Mouse (Mus musculus): ENCODE data around the gene Stpg1. TPM values are rescaled to one million over a fixed set of nuclear protein-coding genes. Genes with fewer than 3 reads are reported as not detected.
A peak's percentile ranks its signal among the peaks of the same experiment; 100 is the strongest.

The Stpg1 gene
- total RNA-seq, 1 experiment from 2014 or later = 0.19 TPM

GRCm38 (mm10) chr4:135513865-135514264 lies 19.3 kb downstream of the Stpg1 start:
- no peak for DNase-seq

GRCm38 (mm10) chr4:135514925-135515324 lies 20.3 kb downstream of the Stpg1 start:
- no peak for DNase-seq

- DNase-seq = peak; percentile 82
Observed at GRCm38 (mm10) chr4:135516351-135517316, 22.0 kb downstream of the Stpg1 start.

- no peak for DNase-seq
Observed at GRCm38 (mm10) chr4:135518135-135518534, 23.5 kb downstream of the Stpg1 start.

GRCm38 (mm10) chr4:135520421-135520820 lies 25.8 kb downstream of the Stpg1 start:
- no peak for DNase-seq

- DNase-seq = no peak
Observed at GRCm38 (mm10) chr4:135523939-135524338, 29.3 kb downstream of the Stpg1 start.

- DNase-seq = no peak
Observed at GRCm38 (mm10) chr4:135525057-135525456, 30.5 kb downstream of the Stpg1 start.

GRCm38 (mm10) chr4:135526039-135526710 lies 31.6 kb downstream of the Stpg1 start:
- DNase-seq = no peak

- no peak for DNase-seq
Observed at GRCm38 (mm10) chr4:135530270-135530669, 35.7 kb downstream of the Stpg1 start.

- DNase-seq = no peak
Observed at GRCm38 (mm10) chr4:135531236-135531635, 36.6 kb downstream of the Stpg1 start.

GRCm38 (mm10) chr4:135531771-135532613 lies 37.4 kb downstream of the Stpg1 start:
- DNase-seq = no peak

- no peak for DNase-seq
Observed at GRCm38 (mm10) chr4:135533001-135533400, 38.4 kb downstream of the Stpg1 start.

GRCm38 (mm10) chr4:135535021-135535420 lies 40.4 kb downstream of the Stpg1 start:
- no peak for DNase-seq

GRCm38 (mm10) chr4:135539056-135539455 lies 44.5 kb downstream of the Stpg1 start:
- DNase-seq = no peak

- no peak for DNase-seq
Observed at GRCm38 (mm10) chr4:135540057-135540456, 45.5 kb downstream of the Stpg1 start.

GRCm38 (mm10) chr4:135544284-135544683 lies 49.7 kb downstream of the Stpg1 start:
- DNase-seq = no peak

GRCm38 (mm10) chr4:135545080-135545511 lies 50.5 kb downstream of the Stpg1 start:
- peak; percentile 22 for DNase-seq

GRCm38 (mm10) chr4:135546008-135546407 lies 51.4 kb downstream of the Stpg1 start:
- peak; percentile 42 for DNase-seq

GRCm38 (mm10) chr4:135546793-135547192 lies 52.2 kb downstream of the Stpg1 start:
- DNase-seq = no peak

GRCm38 (mm10) chr4:135547551-135547950 lies 53.0 kb downstream of the Stpg1 start:
- DNase-seq = peak; percentile 75

- no peak for DNase-seq
Observed at GRCm38 (mm10) chr4:135548108-135548507, 53.5 kb downstream of the Stpg1 start.

GRCm38 (mm10) chr4:135548521-135549077 lies 54.0 kb downstream of the Stpg1 start:
- peak; percentile 59 for DNase-seq
